Mouse (Mus musculus) liver, postnatal 0 days (tissue): ENCODE measurements at regions not wholly inside any gene's neighbourhood (a gene's known extent, or its start where the extent isn't known, plus 50 kb on each side); places are given as distances from the start of the nearest gene placed in this dataset.

Experiments used
- ATAC-seq: fragments of 200-750 bp; cut with Nextera tagmentation; 2 replicates; pipeline ENCODE4 v1.8.0; 2017; ENCODE audit warnings: mild to moderate bottlenecking, moderate library complexity
- DNase-seq: peaks from one replicate; pipeline ENCODE4 v3.0.0-alpha.2; 2016
- H3K27ac ChIP-seq: fragments of 300-500 bp; sonication (generic); 2 replicates; pipeline ENCODE4 v1.5.1; 2014; ENCODE audit warnings: antibody characterized with exemption, moderate library complexity, mild to moderate bottlenecking, low read depth
- H3K27me3 ChIP-seq: fragments of 300-500 bp; sonication (generic); 2 replicates; pipeline ENCODE4 v1.6.1; 2014; ENCODE audit warnings: low read length, control low read depth, mixed read lengths; ENCODE audit not compliant: insufficient read depth
- H3K36me3 ChIP-seq: fragments of 300-500 bp; sonication (generic); replicated peaks from 2 replicates; pipeline ENCODE4 v1.6.1; 2014; ENCODE audit warnings: mild to moderate bottlenecking, control low read depth, low read length, moderate library complexity, mixed read lengths; ENCODE audit not compliant: insufficient read depth
- H3K4me1 ChIP-seq: fragments of 300-500 bp; sonication (generic); 2 replicates; pipeline ENCODE4 v1.6.1; 2014; ENCODE audit warnings: antibody characterized with exemption, mild to moderate bottlenecking, control low read depth; ENCODE audit not compliant: insufficient read depth
- H3K4me2 ChIP-seq: fragments of 300-500 bp; sonication (generic); 2 replicates; pipeline ENCODE4 v1.6.1; 2014; ENCODE audit warnings: low read depth, mild to moderate bottlenecking, low read length, moderate library complexity, mixed read lengths
- H3K4me3 ChIP-seq: fragments of 300-500 bp; sonication (generic); 2 replicates; pipeline ENCODE4 v1.5.1; 2014; ENCODE audit warnings: low read depth, low read length
- H3K9ac ChIP-seq: fragments of 300-500 bp; sonication (generic); replicated peaks from 2 replicates; pipeline ENCODE4 v1.6.1; 2014; ENCODE audit warnings: mild to moderate bottlenecking, moderate library complexity
- H3K9me3 ChIP-seq: fragments of 300-500 bp; sonication (generic); 2 replicates; pipeline ENCODE4 v1.6.1; 2016; ENCODE audit warnings: mild to moderate bottlenecking, control low read depth, low read length, mixed read lengths
- CTCF ChIP-seq: sonication (generic); IDR thresholded peaks from 2 replicates; pipeline ENCODE4 v1.5.1; 2016; ENCODE audit warnings: antibody characterized with exemption, low read depth
- EP300 ChIP-seq: IDR thresholded peaks from 2 replicates; pipeline ENCODE4 v1.6.1; 2016; ENCODE audit warnings: antibody characterized with exemption, low read depth, mild to moderate bottlenecking
- WGBS: fragments of 180-500 bp; shearing (Covaris S2); extraction: QIAGEN DNeasy Blood & Tissue Kit; methylation state at CpG from one replicate; pipeline ENCODE4 v1.1.7; 2014; ENCODE audit not compliant: insufficient replicate concordance; 5-methylcytosine and 5-hydroxymethylcytosine counted together

GRCm38 (mm10) chr5:45219101-45219500 is 230.9 kb downstream of the Qdpr start:
- Histone ChIP-seq H3K4me2 (no peak overlapping the region), H3K27ac (no peak overlapping the region), H3K4me1 (no peaks in the 10 kb centered on the region), H3K27me3 (no peaks in the 10 kb centered on the region), H3K9ac (no peak overlapping the region), H3K36me3 (no peaks in the 10 kb centered on the region), H3K4me3 (no peak overlapping the region), H3K9me3 (no peaks in the 10 kb centered on the region)
- ATAC-seq, result no peak
- 70% methylated on average over 3 of the region's 3 CpGs for WGBS
- no peak for DNase-seq
- no peak for TF ChIP-seq CTCF
- TF ChIP-seq EP300, result no peak

GRCm38 (mm10) chr5:45214475-45214874 is 235.6 kb downstream of the Qdpr start:
- ATAC-seq, result no peak
- no peak for TF ChIP-seq CTCF
- TF ChIP-seq EP300, result no peak
- H3K27me3 ChIP-seq, result no peaks in the 10 kb centered on the region
- no peaks in the 10 kb centered on the region for H3K36me3 ChIP-seq
- H3K4me2 ChIP-seq, result no peak overlapping the region
- H3K4me1 ChIP-seq, result no peaks in the 10 kb centered on the region
- H3K4me3 ChIP-seq, result no peak overlapping the region
- H3K27ac ChIP-seq, result no peak overlapping the region
- H3K9me3 ChIP-seq, result no peaks in the 10 kb centered on the region
- no peak for DNase-seq
- H3K9ac ChIP-seq, result no peak overlapping the region

- no peaks in the 10 kb centered on the region for H3K36me3 ChIP-seq
- H3K27me3 ChIP-seq, result no peaks in the 10 kb centered on the region
- WGBS, result 55% methylated on average over 1 of the region's 1 CpGs
- no peaks in the 10 kb centered on the region for H3K9me3 ChIP-seq
- ATAC-seq (no peak), DNase-seq (no peak)
- no peaks in the 10 kb centered on the region for H3K4me1 ChIP-seq
- no peak overlapping the region for H3K4me2 ChIP-seq
- no peak overlapping the region for H3K4me3 ChIP-seq
- no peak for TF ChIP-seq EP300
- TF ChIP-seq CTCF, result no peak
- no peak overlapping the region for H3K9ac ChIP-seq
- H3K27ac ChIP-seq, result no peak overlapping the region
Observed at GRCm38 (mm10) chr5:45198408-45198807, 251.6 kb downstream of the Qdpr start.

- Histone ChIP-seq H3K9ac (no peak overlapping the region), H3K4me2 (no peak overlapping the region), H3K9me3 (no peaks in the 10 kb centered on the region), H3K4me3 (no peak overlapping the region), H3K4me1 (no peaks in the 10 kb centered on the region), H3K27me3 (no peaks in the 10 kb centered on the region), H3K27ac (no peak overlapping the region), H3K36me3 (no peaks in the 10 kb centered on the region)
- ATAC-seq (no peak), DNase-seq (no peak)
- WGBS, result 47% methylated on average over 3 of the region's 3 CpGs
- TF ChIP-seq EP300 (no peak), CTCF (no peak)
Observed at GRCm38 (mm10) chr5:45196159-45196558, 253.9 kb downstream of the Qdpr start.

GRCm38 (mm10) chr5:45192287-45192686 is 257.7 kb downstream of the Qdpr start:
- Histone ChIP-seq H3K27me3 (no peaks in the 10 kb centered on the region), H3K4me1 (no peaks in the 10 kb centered on the region), H3K27ac (no peak overlapping the region), H3K9ac (no peak overlapping the region), H3K9me3 (no peaks in the 10 kb centered on the region), H3K36me3 (no peaks in the 10 kb centered on the region), H3K4me3 (no peak overlapping the region), H3K4me2 (no peak overlapping the region)
- DNase-seq (no peak), ATAC-seq (no peak)
- TF ChIP-seq CTCF, result no peak
- no peak for TF ChIP-seq EP300

GRCm38 (mm10) chr5:45173035-45173755 is 276.8 kb downstream of the Qdpr start:
- no peak for TF ChIP-seq CTCF
- TF ChIP-seq EP300, result no peak
- no peaks in the 10 kb centered on the region for H3K36me3 ChIP-seq
- no peak overlapping the region for H3K27ac ChIP-seq
- no peak overlapping the region for H3K4me2 ChIP-seq
- no peak overlapping the region for H3K4me3 ChIP-seq
- DNase-seq (no peak), ATAC-seq (no peak)
- no peak overlapping the region for H3K9ac ChIP-seq
- 80% methylated on average over 8 of the region's 8 CpGs for WGBS
- no peaks in the 10 kb centered on the region for H3K27me3 ChIP-seq
- H3K4me1 ChIP-seq, result no peaks in the 10 kb centered on the region
- H3K9me3 ChIP-seq, result no peaks in the 10 kb centered on the region

- WGBS, result 76% methylated on average over 4 of the region's 4 CpGs
- no peak overlapping the region for H3K27ac ChIP-seq
- no peaks in the 10 kb centered on the region for H3K36me3 ChIP-seq
- no peak overlapping the region for H3K4me3 ChIP-seq
- H3K9me3 ChIP-seq, result no peaks in the 10 kb centered on the region
- no peak for DNase-seq
- no peaks in the 10 kb centered on the region for H3K27me3 ChIP-seq
- ATAC-seq, result no peak
- no peak overlapping the region for H3K4me2 ChIP-seq
- no peaks in the 10 kb centered on the region for H3K4me1 ChIP-seq
- TF ChIP-seq EP300, result no peak
- no peak for TF ChIP-seq CTCF
- no peak overlapping the region for H3K9ac ChIP-seq
Observed at GRCm38 (mm10) chr5:45159194-45159593, 290.8 kb downstream of the Qdpr start.
